ENCODE assay signal across 8 mouse cellular contexts in genomic region chr8:84985049-84985683, GRCm38 (mm10). TPM values are rescaled to one million over a fixed set of nuclear protein-coding genes. Genes with fewer than 3 reads are reported as not detected.
DNase-seq lines count a peak whose midpoint lies in the region; ATAC-seq and TF ChIP-seq lines count a peak whose summit lies in the region.

No protein-coding gene starts in this region.

- WGBS in heart, embryonic 16.5 days = 3% methylated on average over 23 of the region's 23 CpGs
- 1% methylated on average over 23 of the region's 23 CpGs for WGBS in forebrain, postnatal 0 days
- under 1% methylated on average over 23 of the region's 23 CpGs for WGBS in liver, embryonic 16.5 days (ENCODE audit: insufficient replicate concordance)
- WGBS in stomach, embryonic 14.5 days = under 1% methylated on average over 23 of the region's 23 CpGs

- peak overlapping the region; percentile 66 for H3K4me3 ChIP-seq in heart, embryonic 16.5 days (ENCODE audit: low read length)
- peak overlapping the region; percentile 57 to 76 for H3K4me3 ChIP-seq in ES-E14 (ENCODE audit: insufficient read depth in 1 of 2, low read depth in 1 of 2, low read length in 2 of 2, poor library complexity in 1 of 2, severe bottlenecking in 1 of 2)
- peak overlapping the region; percentile 54 for H3K4me3 ChIP-seq in forebrain, postnatal 0 days (ENCODE audit: low read depth, low read length)
- peak overlapping the region; percentile 64 for H3K4me3 ChIP-seq in liver, embryonic 16.5 days (ENCODE audit: low read depth, low read length)
- H3K4me3 ChIP-seq in stomach, embryonic 14.5 days (ENCODE audit: low read depth, low read length) = peak overlapping the region; percentile 39

- H3K27ac ChIP-seq in heart, embryonic 16.5 days (ENCODE audit: low read length) = peak overlapping the region; percentile 72
- H3K27ac ChIP-seq in ES-E14 (ENCODE audit: insufficient read depth, low read depth, low read length, poor library complexity, severe bottlenecking) = peak overlapping the region; percentile 89
- H3K27ac ChIP-seq in forebrain, postnatal 0 days (ENCODE audit: low read depth, low read length) = peak overlapping the region; percentile 78
- peak overlapping the region; percentile 86 for H3K27ac ChIP-seq in liver, embryonic 16.5 days (ENCODE audit: low read length)
- peak overlapping the region; percentile 89 for H3K27ac ChIP-seq in stomach, embryonic 14.5 days (ENCODE audit: low read length)

- in situ Hi-C loops in ES-E14 (cut with MboI; ENCODE audit: low sequenced_read_pairs in 2 of 2, unreplicated experiment in 2 of 2) = no loop called here

- no peak for ATAC-seq in heart, embryonic 16.5 days (replicated peaks; ENCODE audit: extremely low read depth, insufficient read depth, low FRiP score)
- ATAC-seq in forebrain, postnatal 0 days = no peak
- ATAC-seq in liver, embryonic 16.5 days (ENCODE audit: low read depth) = no peak
- ATAC-seq in stomach, embryonic 14.5 days (ENCODE audit: insufficient number of reproducible peaks, insufficient read depth, low FRiP score, low read depth) = no peak

- DNase-seq in heart, postnatal 4 days = no peak
- no peak for DNase-seq in ES-E14 (ENCODE audit: low read depth, low spot score)
- DNase-seq in forebrain, postnatal 0 days = no peak
- DNase-seq in cerebellum, postnatal 10 days = no peak
- no peak for DNase-seq in layer of hippocampus, postnatal 36 days

- no peaks in the 10 kb centered on the region for H3K36me3 ChIP-seq in heart, embryonic 16.5 days (ENCODE audit: control insufficient read depth, insufficient read depth)
- H3K36me3 ChIP-seq in ES-E14 (ENCODE audit: control insufficient read depth, insufficient read depth, low read length, poor library complexity, severe bottlenecking) = no peaks in the 10 kb centered on the region
- no peaks in the 10 kb centered on the region for H3K36me3 ChIP-seq in forebrain, postnatal 0 days (ENCODE audit: insufficient read depth)
- no peaks in the 10 kb centered on the region for H3K36me3 ChIP-seq in liver, embryonic 16.5 days (ENCODE audit: control insufficient read depth, insufficient read depth)
- H3K36me3 ChIP-seq in stomach, embryonic 14.5 days (ENCODE audit: control insufficient read depth, insufficient read depth, low read length) = no peaks in the 10 kb centered on the region

- no peak for TF ChIP-seq CTCF in forebrain, postnatal 0 days (IDR thresholded peaks at IDR 0.05; ENCODE audit: low read depth)

- peak overlapping the region; percentile 76 for H3K9ac ChIP-seq in heart, embryonic 16.5 days (ENCODE audit: low read length)
- peak overlapping the region; percentile 82 for H3K9ac ChIP-seq in ES-E14 (ENCODE audit: insufficient read depth, low read depth, low read length, poor library complexity, severe bottlenecking)
- peak overlapping the region; percentile 61 for H3K9ac ChIP-seq in forebrain, postnatal 0 days
- H3K9ac ChIP-seq in liver, embryonic 16.5 days (ENCODE audit: low read depth, low read length) = peak overlapping the region; percentile 66
- peak overlapping the region; percentile 33; the same call in 1 of the 2 replicates for H3K9ac ChIP-seq in stomach, embryonic 14.5 days (replicated peaks; ENCODE audit: low read depth, low read length)

- no peaks in the 10 kb centered on the region for H3K27me3 ChIP-seq in heart, embryonic 16.5 days (ENCODE audit: control insufficient read depth, insufficient read depth, low read length)
- no peaks in the 10 kb centered on the region; the same call in 1 of the 2 replicates for H3K27me3 ChIP-seq in forebrain, postnatal 0 days (ENCODE audit: insufficient read depth, low read length)
- H3K27me3 ChIP-seq in liver, embryonic 16.5 days (ENCODE audit: control insufficient read depth, insufficient read depth, low read depth, low read length) = no peaks in the 10 kb centered on the region
- 0 out of 2 replicates have a peak, but pooled peaks cover 3% of the 10 kb centered on the region for H3K27me3 ChIP-seq in stomach, embryonic 14.5 days (ENCODE audit: control insufficient read depth, insufficient read depth, low read length)

- no peaks in the 10 kb centered on the region for H3K9me3 ChIP-seq in heart, embryonic 16.5 days (replicated peaks; ENCODE audit: control insufficient read depth, low read length)
- H3K9me3 ChIP-seq in ES-E14 (ENCODE audit: control insufficient read depth, insufficient read depth, low read depth, low read length) = no peaks in the 10 kb centered on the region
- no peaks in the 10 kb centered on the region for H3K9me3 ChIP-seq in forebrain, postnatal 0 days (ENCODE audit: low read length)
- H3K9me3 ChIP-seq in liver, embryonic 16.5 days (replicated peaks; ENCODE audit: control insufficient read depth, low read length) = no peaks in the 10 kb centered on the region
- H3K9me3 ChIP-seq in stomach, embryonic 14.5 days (ENCODE audit: control insufficient read depth, low read depth, low read length) = no peaks in the 10 kb centered on the region

- H3K4me1 ChIP-seq in heart, embryonic 16.5 days (ENCODE audit: control insufficient read depth, insufficient read depth, low read length) = peaks cover 40% of the 10 kb centered on the region
- H3K4me1 ChIP-seq in ES-E14 (ENCODE audit: control insufficient read depth in 2 of 2, insufficient read depth in 2 of 2, low read length in 2 of 2, poor library complexity in 1 of 2) = peaks cover 15 to 29% of the 10 kb centered on the region in 2 experiments
- H3K4me1 ChIP-seq in forebrain, postnatal 0 days (ENCODE audit: insufficient read depth) = peaks cover 15% of the 10 kb centered on the region
- H3K4me1 ChIP-seq in liver, embryonic 16.5 days (ENCODE audit: control insufficient read depth, low read depth, low read length) = peaks cover 73% of the 10 kb centered on the region
- peaks cover 41% of the 10 kb centered on the region for H3K4me1 ChIP-seq in stomach, embryonic 14.5 days (ENCODE audit: control insufficient read depth, insufficient read depth, low read length)

- H3K4me2 ChIP-seq in heart, embryonic 16.5 days (ENCODE audit: low read depth, low read length) = peak overlapping the region; percentile 97
- H3K4me2 ChIP-seq in forebrain, postnatal 0 days (ENCODE audit: low read depth) = peak overlapping the region; percentile 98
- H3K4me2 ChIP-seq in liver, embryonic 16.5 days (ENCODE audit: low read depth, low read length) = peak overlapping the region; percentile 99
- peak overlapping the region; percentile 99 for H3K4me2 ChIP-seq in stomach, embryonic 14.5 days (replicated peaks; ENCODE audit: low read depth, low read length)

TF ChIP-seq in ES-E14, 5 proteins besides CTCF, POLR2A, EP300 and RAD21 (continues in another document):
- TF ChIP-seq CHD2 (IDR thresholded peaks at IDR 0.05; ENCODE audit: low read depth, low read length) = no peak

RNA-seq across cellular contexts. Expression of gene Hook2, which starts 5.2 kb away (rescaled TPM):
- polyA plus RNA-seq in heart, embryonic 16.5 days (2015; fragmentation: Nextera tagmentation; extraction: Ambion mirVana) = 8.9 and 9.1 TPM in 2 replicates
- 1 to 10 TPM; 2.2 to 2.6 TPM for total RNA-seq in heart, postnatal 4 days (2021)
- 28.6 and 52.9 TPM in 2 replicates for total RNA-seq in ES-E14 (2012; rRNA removed)
- total RNA-seq in forebrain, postnatal 0 days (2014; rRNA removed) = 30.3 and 32.5 TPM in 2 replicates
- polyA plus RNA-seq in forebrain, postnatal 0 days (2015; fragmentation: Nextera tagmentation; extraction: Ambion mirVana) = 22.6 and 28.7 TPM in 2 replicates
- 8.5 and 9.5 TPM in 2 replicates for polyA plus RNA-seq in liver, embryonic 16.5 days (2015; fragmentation: Nextera tagmentation; extraction: Ambion mirVana)
- polyA plus RNA-seq in stomach, embryonic 14.5 days (2014; fragmentation: Nextera tagmentation; extraction: Ambion mirVana) = 34.5 and 34.6 TPM in 2 replicates
- 1 to 10 TPM; 7.8 to 9.7 TPM for total RNA-seq in layer of hippocampus, postnatal 36 days (2021)

RNA-seq across cellular contexts. Expression of gene Junb, which starts 6.6 kb away (rescaled TPM):
- polyA plus RNA-seq in heart, embryonic 16.5 days (2015; fragmentation: Nextera tagmentation; extraction: Ambion mirVana) = 11.7 and 15.3 TPM in 2 replicates
- total RNA-seq in heart, postnatal 4 days (2021) = 10 to 100 TPM; 12.3 to 12.4 TPM
- total RNA-seq in ES-E14 (2012; rRNA removed) = 53.8 and 57.6 TPM in 2 replicates
- total RNA-seq in forebrain, postnatal 0 days (2014; rRNA removed) = 21.9 and 22.2 TPM in 2 replicates
- 10.1 and 15.9 TPM in 2 replicates for polyA plus RNA-seq in forebrain, postnatal 0 days (2015; fragmentation: Nextera tagmentation; extraction: Ambion mirVana)
- polyA plus RNA-seq in liver, embryonic 16.5 days (2015; fragmentation: Nextera tagmentation; extraction: Ambion mirVana) = 10.6 and 16.5 TPM in 2 replicates
- polyA plus RNA-seq in stomach, embryonic 14.5 days (2014; fragmentation: Nextera tagmentation; extraction: Ambion mirVana) = 16.9 and 23.4 TPM in 2 replicates
- 10 to 100 TPM; 59.9 to 73.6 TPM for total RNA-seq in layer of hippocampus, postnatal 36 days (2021)

RNA-seq across cellular contexts. Expression of gene Rnaseh2a, which starts 15.6 kb away (rescaled TPM):
- 80.2 and 82.7 TPM in 2 replicates for polyA plus RNA-seq in heart, embryonic 16.5 days (2015; fragmentation: Nextera tagmentation; extraction: Ambion mirVana)
- 10 to 100 TPM; 61.8 to 69.1 TPM for total RNA-seq in heart, postnatal 4 days (2021)
- 160 and 174 TPM in 2 replicates for total RNA-seq in ES-E14 (2012; rRNA removed)
- 39.8 and 42.7 TPM in 2 replicates for total RNA-seq in forebrain, postnatal 0 days (2014; rRNA removed)
- polyA plus RNA-seq in forebrain, postnatal 0 days (2015; fragmentation: Nextera tagmentation; extraction: Ambion mirVana) = 52.2 and 56.3 TPM in 2 replicates
- 91.6 and 98.1 TPM in 2 replicates for polyA plus RNA-seq in liver, embryonic 16.5 days (2015; fragmentation: Nextera tagmentation; extraction: Ambion mirVana)
- 114 and 125 TPM in 2 replicates for polyA plus RNA-seq in stomach, embryonic 14.5 days (2014; fragmentation: Nextera tagmentation; extraction: Ambion mirVana)
- 10 to 100 TPM; 35.3 to 36.8 TPM for total RNA-seq in layer of hippocampus, postnatal 36 days (2021)

RNA-seq across cellular contexts. Expression of gene Prdx2, which starts 15.8 kb away (rescaled TPM):
- polyA plus RNA-seq in heart, embryonic 16.5 days (2015; fragmentation: Nextera tagmentation; extraction: Ambion mirVana) = 591 and 662 TPM in 2 replicates
- 100 to 1,000 TPM; 678 to 716 TPM for total RNA-seq in heart, postnatal 4 days (2021)
- 259 and 328 TPM in 2 replicates for total RNA-seq in ES-E14 (2012; rRNA removed)
- 814 and 983 TPM in 2 replicates for total RNA-seq in forebrain, postnatal 0 days (2014; rRNA removed)
- polyA plus RNA-seq in forebrain, postnatal 0 days (2015; fragmentation: Nextera tagmentation; extraction: Ambion mirVana) = 974 and 1,110 TPM in 2 replicates
- 1,724 and 1,773 TPM in 2 replicates for polyA plus RNA-seq in liver, embryonic 16.5 days (2015; fragmentation: Nextera tagmentation; extraction: Ambion mirVana)
- polyA plus RNA-seq in stomach, embryonic 14.5 days (2014; fragmentation: Nextera tagmentation; extraction: Ambion mirVana) = 799 and 888 TPM in 2 replicates
- 100 to 1,000 TPM; 338 to 356 TPM for total RNA-seq in layer of hippocampus, postnatal 36 days (2021)

RNA-seq across cellular contexts. Expression of gene Gm49661, which starts 15.9 kb away (rescaled TPM):
- not detected in 2 replicates for polyA plus RNA-seq in heart, embryonic 16.5 days (2015; fragmentation: Nextera tagmentation; extraction: Ambion mirVana)
- 1 to 10 TPM in 1 of 2 experiments, not detected in 1; 1.5 TPM for total RNA-seq in heart, postnatal 4 days (2021)
- not detected in 2 replicates for total RNA-seq in ES-E14 (2012; rRNA removed)
- total RNA-seq in forebrain, postnatal 0 days (2014; rRNA removed) = not detected in 2 replicates
- polyA plus RNA-seq in forebrain, postnatal 0 days (2015; fragmentation: Nextera tagmentation; extraction: Ambion mirVana) = not detected in 2 replicates
- polyA plus RNA-seq in liver, embryonic 16.5 days (2015; fragmentation: Nextera tagmentation; extraction: Ambion mirVana) = 0.45 and 1.4 TPM in 2 replicates
- not detected in 2 replicates for polyA plus RNA-seq in stomach, embryonic 14.5 days (2014; fragmentation: Nextera tagmentation; extraction: Ambion mirVana)
- total RNA-seq in layer of hippocampus, postnatal 36 days (2021) = not detected
